In the genomic region with DNA sequence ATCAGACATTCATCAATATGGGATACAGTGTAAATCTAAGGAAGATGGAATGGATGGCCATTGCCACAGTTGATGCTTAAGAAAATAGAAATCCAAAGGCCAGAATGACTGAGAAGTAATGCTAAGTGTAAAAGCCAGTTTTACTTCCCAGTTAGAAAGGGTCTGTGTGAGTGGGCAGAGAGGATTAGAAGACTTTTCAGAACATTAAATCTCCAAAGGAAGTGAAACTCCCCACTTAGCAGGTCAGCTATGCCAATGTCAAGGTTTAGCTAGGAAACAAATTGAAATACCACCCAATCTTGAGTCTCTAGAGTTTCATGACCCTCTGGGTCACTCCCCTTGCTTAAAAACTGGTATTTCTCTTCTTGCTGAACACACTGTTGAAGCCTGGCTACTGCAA, we compare ENCODE assay signal across 25 mouse cellular contexts.
DNase-seq lines count a peak whose midpoint lies in the region; ATAC-seq and TF ChIP-seq lines count a peak whose summit lies in the region.
"Had no signal": no experiment of that assay in that cellular context is flagged by ENCODE, and none has a peak within 500 bp of the region (broad histone marks: within the 10 kb centered on the region; RNA-seq: fewer than 3 reads in every experiment).

No protein-coding gene starts in this region.

- no peaks in the 10 kb centered on the region for H3K4me1 ChIP-seq in kidney, postnatal 0 days (replicated peaks; ENCODE audit: insufficient read depth, low read length)
- H3K4me1 ChIP-seq in intestine, embryonic 15.5 days (replicated peaks): no peaks in the 10 kb centered on the region
- H3K4me1 ChIP-seq: embryonic facial prominence, embryonic 10.5 days; embryonic facial prominence, embryonic 12.5 days; forebrain, embryonic 13.5 days; forebrain, embryonic 15.5 days had no signal

- no peak for ATAC-seq in kidney, postnatal 0 days (replicated peaks; ENCODE audit: low FRiP score, low read depth)
- ATAC-seq in megakaryocyte, adult 5-6 weeks (ENCODE audit: poor library complexity, severe bottlenecking): peak; percentile 64
- ATAC-seq in intestine, embryonic 15.5 days: no peak
- ATAC-seq: activated CD4-positive, CD25-positive, alpha-beta regulatory T cell, adult 4 months; CD4-positive, CD25-positive, alpha-beta regulatory T cell, adult 4 months; forebrain, embryonic 13.5 days; forebrain, embryonic 15.5 days; forebrain, postnatal 0 days; Patski had no signal

- H3K36me3 ChIP-seq in kidney, postnatal 0 days (ENCODE audit: insufficient read depth, low read length): no peaks in the 10 kb centered on the region
- H3K36me3 ChIP-seq in splenic B cell, adult 2 months (ENCODE audit: control insufficient read depth, insufficient read depth, low read length, poor library complexity, severe bottlenecking): no peaks in the 10 kb centered on the region
- H3K36me3 ChIP-seq in intestine, embryonic 15.5 days: no peaks in the 10 kb centered on the region
- H3K36me3 ChIP-seq: embryonic facial prominence, embryonic 10.5 days; embryonic facial prominence, embryonic 12.5 days; forebrain, embryonic 15.5 days; G1E had no signal

- DNase-seq in kidney, postnatal 0 days (ENCODE audit: low spot score): peak; percentile 45
- no peak for DNase-seq in kidney, adult 9 months
- peak; percentile 7 for DNase-seq in splenic B cell, adult 2 months (ENCODE audit: low read depth, low spot score)
- no peak for DNase-seq in testis, postnatal 10 days (ENCODE audit: low spot score)
- DNase-seq: adrenal gland, adult 8-10 months; adrenal gland, postnatal 14 days; adrenal gland, postnatal 36 days; B cell, adult 2 months; cerebellum, adult 11-12 months; cerebellum, adult 8-10 months; cerebellum, adult 9-11 months; cerebellum, postnatal 14 days; cerebellum, postnatal 36 days; forebrain, postnatal 0 days had no signal

- H3K27ac ChIP-seq in kidney, postnatal 0 days: no peak overlapping the region
- no peak overlapping the region for H3K27ac ChIP-seq in intestine, embryonic 15.5 days
- H3K27ac ChIP-seq: embryonic facial prominence, embryonic 10.5 days; embryonic facial prominence, embryonic 12.5 days; forebrain, embryonic 13.5 days; forebrain, embryonic 15.5 days had no signal

- H3K9me3 ChIP-seq in kidney, postnatal 0 days (replicated peaks; ENCODE audit: low read length): no peaks in the 10 kb centered on the region
- H3K9me3 ChIP-seq in intestine, embryonic 15.5 days: no peaks in the 10 kb centered on the region
- H3K9me3 ChIP-seq: embryonic facial prominence, embryonic 10.5 days; embryonic facial prominence, embryonic 12.5 days; forebrain, embryonic 13.5 days; forebrain, embryonic 15.5 days; G1E had no signal

- no peak for TF ChIP-seq CTCF in kidney, postnatal 0 days (IDR thresholded peaks at IDR 0.05; ENCODE audit: low read depth)

- H3K27me3 ChIP-seq in kidney, postnatal 0 days (ENCODE audit: insufficient read depth, low read length): no peaks in the 10 kb centered on the region
- H3K27me3 ChIP-seq in splenic B cell, adult 2 months (ENCODE audit: control insufficient read depth, insufficient read depth, low read length, poor library complexity, severe bottlenecking): no peaks in the 10 kb centered on the region
- no peaks in the 10 kb centered on the region for H3K27me3 ChIP-seq in intestine, embryonic 15.5 days (replicated peaks)
- H3K27me3 ChIP-seq: CH12.LX; embryonic facial prominence, embryonic 12.5 days; forebrain, embryonic 13.5 days; forebrain, embryonic 15.5 days; Patski had no signal

- H3K4me2 ChIP-seq in kidney, postnatal 0 days (ENCODE audit: low read length): no peak overlapping the region
- H3K4me2 ChIP-seq in intestine, embryonic 15.5 days (replicated peaks): no peak overlapping the region
- H3K4me2 ChIP-seq: embryonic facial prominence, embryonic 12.5 days; forebrain, embryonic 13.5 days; forebrain, embryonic 15.5 days had no signal

- no peak overlapping the region for H3K9ac ChIP-seq in kidney, postnatal 0 days (ENCODE audit: low read depth, low read length)
- no peak overlapping the region for H3K9ac ChIP-seq in intestine, embryonic 15.5 days
- H3K9ac ChIP-seq: embryonic facial prominence, embryonic 12.5 days; forebrain, embryonic 13.5 days; forebrain, embryonic 15.5 days; forebrain, postnatal 0 days had no signal

- H3K4me3 ChIP-seq in kidney, postnatal 0 days (replicated peaks; ENCODE audit: low read depth, low read length): no peak overlapping the region
- no peak overlapping the region for H3K4me3 ChIP-seq in intestine, embryonic 15.5 days (replicated peaks)
- H3K4me3 ChIP-seq: embryonic facial prominence, embryonic 10.5 days; embryonic facial prominence, embryonic 12.5 days; forebrain, embryonic 13.5 days; forebrain, embryonic 15.5 days had no signal

Comparison
In these comparisons a context has a peak if more than half of its experiments do, and no peak if none do; other contexts are left out.
1. DNase-seq: peak in kidney, postnatal 0 days (single experiment) and splenic B cell, adult 2 months (single experiment); none in kidney, adult 9 months (single experiment) and testis, postnatal 10 days (single experiment).